Mouse (Mus musculus) right cerebral cortex, postnatal 14 days (tissue): ENCODE results near the gene Cpm.

Source experiments
- DNase-seq: peaks from one replicate; pipeline ENCODE4 v3.0.0; 2022

Cpm gene

DNA sequence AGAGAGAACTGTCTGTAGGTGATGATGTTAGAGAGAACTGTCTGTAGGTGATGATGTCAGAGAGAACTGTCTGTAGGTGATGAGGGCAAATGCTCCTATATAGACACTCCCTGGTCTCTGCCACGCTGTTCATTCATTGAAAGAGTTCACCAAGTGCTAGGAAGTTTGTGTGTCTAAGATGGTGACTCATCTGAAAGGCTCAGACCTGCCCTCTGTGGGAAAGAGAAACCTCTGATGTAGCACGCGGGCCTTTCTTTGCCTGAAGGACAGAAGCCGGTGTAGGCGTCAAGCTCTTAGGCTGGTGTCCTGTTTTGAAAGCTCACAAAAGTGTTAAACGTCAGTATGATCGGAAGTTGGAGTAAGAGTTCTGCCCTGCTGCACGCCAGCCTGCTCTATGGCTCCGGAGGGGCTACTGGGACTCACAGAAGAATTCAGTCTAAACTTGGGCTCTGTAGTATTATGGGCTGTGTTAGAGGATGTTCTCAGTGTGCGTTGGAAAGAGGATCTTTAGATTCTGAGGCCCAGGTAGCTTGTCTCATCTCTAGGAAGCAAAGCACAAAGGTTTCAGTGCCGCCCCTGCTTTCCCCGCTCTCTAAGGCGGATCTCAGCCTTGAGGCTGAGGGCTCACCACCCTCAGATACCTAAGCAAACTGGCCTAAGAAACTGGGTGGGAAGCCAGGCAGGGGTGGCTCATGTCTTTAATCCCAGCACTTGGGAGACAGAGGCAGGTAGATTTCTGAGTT lies 48.4 kb downstream of the Cpm start:
- no peak for DNase-seq

DNA sequence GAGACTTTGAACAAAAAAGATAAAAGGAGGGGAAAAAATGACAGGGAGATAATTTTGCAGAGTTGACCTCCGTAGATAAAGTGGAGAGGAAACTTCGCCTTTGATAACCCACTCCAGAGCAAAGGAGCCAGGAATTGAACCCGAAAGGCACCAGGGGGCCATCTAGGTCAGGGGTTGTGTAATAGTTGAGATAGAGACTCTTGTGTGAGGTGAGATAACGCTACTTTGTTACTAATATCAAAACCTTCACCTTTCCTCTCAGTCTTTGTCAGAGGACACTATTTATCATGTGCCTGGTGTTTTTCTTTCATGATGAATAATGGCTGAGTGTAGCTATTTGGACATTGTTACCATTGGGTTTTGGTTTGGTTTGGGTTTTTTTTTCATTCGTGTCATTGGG lies 49.1 kb downstream of the Cpm start:
- DNase-seq = no peak

DNA sequence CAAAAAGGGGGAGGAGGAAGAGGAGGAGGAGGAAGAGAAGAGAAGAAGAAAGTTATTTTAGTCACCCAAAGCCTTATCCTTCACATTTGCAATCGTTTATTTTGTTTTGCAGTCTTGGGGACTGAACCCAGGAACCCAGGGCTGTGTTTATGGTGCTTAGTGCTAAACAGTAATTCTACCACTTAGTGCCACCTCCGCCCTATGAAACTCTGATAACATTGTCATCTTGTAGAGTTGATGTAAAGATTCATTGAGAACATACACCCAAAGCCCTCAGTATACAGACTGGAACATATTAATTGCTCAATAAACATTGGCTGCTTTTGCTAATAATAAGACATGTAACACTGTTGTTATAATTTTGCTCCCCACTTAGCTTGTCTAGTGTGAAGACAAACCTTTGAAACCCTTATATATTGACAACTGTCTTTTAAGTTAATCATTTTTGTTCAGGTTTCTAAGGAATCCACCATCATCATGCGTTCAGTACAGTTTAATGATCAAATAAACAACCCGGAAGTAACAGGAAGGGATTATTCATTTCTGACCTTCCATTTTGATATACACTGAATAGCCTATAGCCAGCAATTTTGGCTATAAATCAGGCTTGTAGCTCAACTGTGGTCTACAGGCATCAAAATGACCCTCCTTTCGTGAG lies 49.9 kb downstream of the Cpm start:
- DNase-seq = no peak

DNA sequence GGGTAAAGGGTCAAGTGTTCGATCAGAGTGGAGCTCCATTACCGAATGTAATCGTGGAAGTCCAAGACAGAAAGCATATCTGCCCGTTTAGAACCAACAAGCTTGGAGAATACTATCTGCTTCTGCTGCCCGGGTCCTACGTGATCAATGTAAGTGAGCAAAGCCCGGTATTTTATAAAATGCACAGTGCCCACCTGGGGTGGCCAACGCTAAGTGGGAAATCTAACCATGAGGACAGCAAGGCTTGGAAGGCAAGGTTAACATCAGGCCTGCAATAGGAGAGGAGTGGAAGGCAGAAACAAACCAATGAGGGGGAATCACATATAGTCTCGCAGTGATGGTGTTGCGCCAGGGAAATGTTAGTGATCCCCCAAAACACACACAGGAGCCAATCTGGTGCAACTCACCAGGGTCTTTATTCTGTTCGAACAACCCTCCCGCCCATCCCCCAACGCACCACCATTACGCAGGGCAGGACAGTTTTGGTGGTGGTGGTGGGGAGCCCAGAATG lies 50.7 kb downstream of the Cpm start:
- no peak for DNase-seq

DNA sequence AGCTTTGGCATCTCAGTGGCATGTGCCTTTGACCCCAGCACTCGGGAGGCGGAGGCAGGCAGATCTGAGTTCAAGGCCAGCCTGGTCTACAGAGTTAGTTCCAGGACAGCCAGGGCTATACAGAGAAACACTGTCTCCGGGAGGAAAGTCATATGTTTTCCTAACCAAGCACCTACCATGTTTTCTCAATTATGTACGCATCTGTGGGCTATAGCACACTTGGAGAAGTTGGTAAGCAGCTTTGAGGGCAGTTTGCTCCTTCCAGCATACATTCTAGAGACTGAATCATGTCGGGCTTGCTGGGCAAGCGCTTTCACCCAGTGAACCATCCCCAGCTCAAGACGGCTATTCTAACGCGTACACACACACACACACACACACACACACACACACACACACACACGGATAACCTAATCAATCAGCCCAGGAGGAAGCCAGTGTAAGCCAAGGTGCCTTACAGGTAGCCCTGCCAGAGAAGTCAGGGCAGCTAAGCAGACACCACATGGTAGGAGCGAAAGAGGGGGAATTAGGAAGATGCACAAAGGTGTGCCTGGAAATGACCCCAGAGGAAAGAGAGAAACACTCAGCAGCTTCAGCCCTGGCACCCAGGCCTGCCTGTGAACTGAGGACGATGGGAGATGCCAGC lies 51.7 kb downstream of the Cpm start:
- DNase-seq = no peak

DNA sequence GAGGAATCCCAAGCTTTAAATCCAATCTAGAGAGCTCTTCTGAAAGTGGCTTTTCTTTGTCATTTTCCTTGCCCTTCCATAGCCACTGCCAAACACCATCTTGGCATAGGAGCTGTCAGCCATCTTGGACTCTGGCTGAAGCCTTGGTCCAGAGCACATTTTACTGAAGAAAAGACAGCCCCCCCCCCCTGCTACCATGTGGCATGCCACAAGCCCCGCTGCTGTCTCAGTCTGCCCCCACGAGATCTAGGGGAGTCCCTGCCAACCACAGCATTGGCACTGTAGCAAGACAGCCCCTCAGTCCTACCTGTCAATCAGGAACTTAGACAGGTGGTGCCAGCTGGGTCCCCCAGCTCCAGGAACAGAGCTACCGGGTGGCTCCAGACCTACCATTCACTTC lies 52.2 kb downstream of the Cpm start:
- DNase-seq = no peak

DNA sequence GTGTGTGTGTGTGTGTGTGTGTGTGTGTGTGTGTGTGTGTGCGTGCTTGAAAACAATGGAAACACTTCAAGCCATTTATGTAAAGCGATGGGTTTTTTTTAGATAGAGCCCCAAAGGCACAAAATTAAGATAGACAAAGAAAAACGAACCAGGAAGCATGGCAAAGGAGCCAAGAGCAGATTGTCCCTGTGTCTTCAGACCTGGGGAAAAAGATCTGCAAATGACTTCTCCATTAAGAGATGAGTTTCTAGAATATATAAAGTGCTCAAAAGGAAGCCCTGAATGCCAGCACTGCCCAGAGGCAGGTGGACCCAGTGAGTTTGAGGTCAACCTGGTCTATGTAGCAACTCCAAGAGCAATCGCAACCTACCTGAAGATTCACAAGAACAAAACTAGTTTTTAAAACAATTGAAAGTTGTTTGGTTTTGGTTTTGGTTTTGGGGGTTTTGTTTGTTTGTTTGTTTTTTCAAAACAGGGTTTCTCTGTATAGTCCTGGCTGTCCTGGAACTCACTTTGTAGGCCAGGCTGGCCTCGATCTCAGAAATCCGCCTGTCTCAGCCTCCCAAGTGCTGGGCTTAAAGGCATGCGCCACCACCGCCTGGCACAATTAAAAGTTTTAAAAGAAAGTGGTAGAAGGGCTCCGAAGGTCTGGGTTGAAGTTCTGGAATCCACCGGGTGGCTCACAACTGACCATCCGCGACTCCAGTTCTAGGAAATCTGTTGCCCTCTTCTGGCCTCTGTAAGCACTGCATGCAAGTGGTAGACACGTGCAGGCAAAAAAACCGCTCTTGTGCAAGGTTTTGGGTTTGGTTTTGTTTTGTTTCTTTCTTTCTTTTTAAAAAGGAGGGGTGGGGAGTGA lies 52.9 kb downstream of the Cpm start:
- DNase-seq = peak; percentile 50

DNA sequence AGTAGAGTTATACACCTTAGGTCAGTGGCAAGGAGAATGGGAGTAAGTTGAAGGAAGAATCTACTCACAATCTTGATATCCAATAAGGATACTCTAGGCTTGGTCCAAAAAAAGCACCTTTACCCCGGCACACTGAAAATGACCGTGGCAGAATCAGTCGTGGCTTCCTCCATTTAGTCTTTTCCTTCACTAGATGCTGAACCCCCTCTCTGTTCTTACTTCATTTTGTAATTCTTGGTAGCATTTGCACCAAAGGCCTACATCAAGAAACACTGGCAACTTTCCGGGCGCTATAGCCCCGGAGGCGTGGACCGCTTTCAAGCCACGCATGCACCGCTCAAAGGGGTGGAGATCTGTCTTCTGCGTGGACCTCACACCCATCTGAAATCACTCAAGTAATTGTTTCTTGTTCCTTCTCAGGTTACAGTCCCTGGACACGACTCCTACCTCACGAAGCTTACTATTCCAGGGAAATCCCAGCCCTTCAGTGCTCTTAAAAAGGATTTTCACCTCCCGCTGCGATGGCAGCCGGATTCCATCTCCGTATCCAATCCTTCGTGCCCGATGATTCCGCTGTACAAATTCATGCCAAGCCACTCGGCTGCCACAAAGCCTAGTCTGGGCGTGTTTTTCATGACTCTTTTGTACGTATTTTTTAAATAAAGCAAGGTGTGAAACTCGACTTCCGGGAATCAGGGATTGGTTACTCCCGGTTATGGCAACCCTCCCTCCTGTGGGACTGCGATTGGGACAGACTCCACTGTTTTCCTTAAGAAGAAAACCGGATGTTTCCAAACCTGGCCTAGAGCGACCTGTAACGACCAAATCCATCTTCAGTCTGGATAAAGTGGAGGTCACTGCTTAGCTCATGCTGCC lies 53.8 kb downstream of the Cpm start:
- DNase-seq = no peak

DNA sequence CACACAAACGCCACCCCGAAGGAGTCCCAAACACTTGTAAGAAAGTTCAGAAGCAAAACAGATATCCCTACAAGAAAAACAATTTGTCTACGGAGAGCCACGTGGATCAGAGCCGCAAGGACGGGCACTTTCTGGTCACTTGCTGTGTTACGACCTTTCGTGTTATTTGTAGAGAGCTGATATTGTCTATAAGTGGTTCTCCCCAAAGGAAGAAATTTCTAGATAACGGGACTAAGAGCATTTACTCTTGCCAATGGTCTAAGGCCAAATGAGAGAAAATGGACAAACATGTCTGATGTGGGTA lies 54.4 kb downstream of the Cpm start:
- DNase-seq = no peak

DNA sequence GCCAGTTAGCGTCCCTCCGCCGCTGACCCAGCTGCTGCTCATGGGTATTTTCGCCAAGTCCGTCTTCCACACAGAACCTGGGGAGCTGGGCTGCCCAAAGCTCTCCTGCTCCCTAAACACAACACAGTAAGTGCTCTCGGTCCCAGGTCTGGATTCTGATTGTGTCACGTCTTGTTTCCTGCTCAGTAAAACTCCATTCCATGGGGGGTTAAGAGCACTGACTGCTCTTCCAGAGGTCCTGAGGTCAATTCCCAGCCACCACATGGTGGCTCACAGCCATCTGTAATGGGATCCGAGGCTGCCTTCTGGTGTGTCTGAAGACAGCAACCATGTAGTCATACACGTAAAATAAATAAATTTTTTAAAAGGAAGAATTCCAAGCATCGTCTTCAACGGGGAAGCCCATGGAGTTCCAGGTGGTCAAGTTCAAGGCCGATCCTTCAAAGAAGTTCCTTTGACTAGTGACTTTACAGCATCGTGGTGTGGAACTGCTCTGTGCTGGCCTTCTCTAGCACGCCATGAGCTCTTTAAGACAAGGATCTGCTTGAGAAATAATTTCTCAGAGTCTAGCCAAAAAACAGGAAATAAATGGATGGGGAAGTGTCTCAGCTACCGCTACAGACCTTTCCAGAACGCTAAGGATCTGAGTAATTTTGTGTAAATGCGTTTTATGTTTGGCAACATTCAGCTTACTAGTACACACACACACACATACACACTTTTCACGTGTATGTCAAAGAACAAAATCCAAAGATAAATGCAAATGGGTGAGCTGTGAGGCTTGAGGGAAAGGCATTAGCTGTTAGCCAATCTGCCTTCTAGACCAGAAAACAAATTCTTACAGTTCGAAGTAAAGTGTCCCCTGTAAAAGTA lies 55.2 kb downstream of the Cpm start:
- no peak for DNase-seq

DNA sequence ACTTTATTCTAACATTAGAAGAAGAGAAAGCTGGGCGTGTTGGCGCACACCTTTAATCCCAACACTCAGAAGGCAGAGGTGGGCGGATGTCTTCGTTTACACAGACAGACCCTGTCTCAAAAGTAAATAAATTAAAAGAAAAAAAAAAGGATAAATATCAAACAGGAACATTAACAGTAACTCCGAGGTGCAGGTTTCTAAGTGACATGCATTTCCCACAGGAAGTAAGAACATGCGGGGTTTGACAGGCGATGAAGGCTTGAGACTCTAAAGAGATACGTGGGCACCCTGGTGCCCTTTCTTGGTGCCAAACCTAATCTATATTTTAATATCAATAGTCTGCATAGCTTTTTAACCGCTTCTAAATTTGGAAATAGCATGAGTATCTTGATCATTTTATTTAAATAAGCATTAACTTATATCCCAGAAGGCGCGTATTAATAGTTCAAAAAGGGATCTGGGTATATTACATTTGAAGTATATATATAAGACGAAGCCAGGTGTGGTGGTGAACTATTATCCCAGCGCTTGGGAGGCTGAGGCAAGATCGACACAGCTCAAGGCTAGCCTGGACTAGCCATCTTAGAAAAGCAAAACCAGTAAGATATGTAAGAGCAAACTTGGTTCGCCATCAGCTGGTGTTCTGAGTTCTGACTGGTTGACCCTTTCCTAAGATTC lies 56.0 kb downstream of the Cpm start:
- no peak for DNase-seq

DNA sequence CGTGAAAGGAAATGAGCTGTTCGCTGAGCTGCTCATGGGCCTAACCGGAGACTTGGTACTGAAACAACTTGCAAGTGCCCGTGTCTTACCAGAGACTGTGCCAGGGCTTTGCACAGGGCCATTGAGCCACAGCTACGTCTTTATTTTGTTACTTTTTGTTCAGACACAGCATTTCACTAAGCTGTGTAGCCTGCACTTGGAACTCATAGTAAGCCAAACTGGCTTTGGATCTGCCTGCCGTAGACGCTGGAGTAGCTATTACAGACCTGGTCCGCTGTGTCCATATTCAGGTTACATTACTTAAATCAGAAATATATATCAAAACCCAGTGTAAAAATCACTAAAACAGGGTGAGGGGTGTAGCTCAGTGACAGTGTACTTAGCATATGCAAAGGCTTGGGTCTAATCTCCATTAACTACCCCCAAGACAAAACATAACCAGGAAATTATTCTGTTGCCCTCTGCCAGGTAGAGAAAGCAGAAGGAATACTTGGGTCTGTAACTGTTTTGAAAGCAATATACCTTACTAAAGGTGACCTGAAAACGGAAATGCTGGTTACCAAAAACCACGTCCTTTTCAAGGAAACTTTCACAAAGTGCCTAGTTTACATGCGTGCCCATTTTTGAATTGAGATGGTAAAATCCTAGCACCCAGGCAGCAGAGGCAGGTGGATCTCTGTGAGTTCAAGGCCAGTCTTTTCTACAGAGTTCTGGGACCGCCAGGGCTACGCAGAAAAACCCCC lies 56.7 kb downstream of the Cpm start:
- no peak for DNase-seq

DNA sequence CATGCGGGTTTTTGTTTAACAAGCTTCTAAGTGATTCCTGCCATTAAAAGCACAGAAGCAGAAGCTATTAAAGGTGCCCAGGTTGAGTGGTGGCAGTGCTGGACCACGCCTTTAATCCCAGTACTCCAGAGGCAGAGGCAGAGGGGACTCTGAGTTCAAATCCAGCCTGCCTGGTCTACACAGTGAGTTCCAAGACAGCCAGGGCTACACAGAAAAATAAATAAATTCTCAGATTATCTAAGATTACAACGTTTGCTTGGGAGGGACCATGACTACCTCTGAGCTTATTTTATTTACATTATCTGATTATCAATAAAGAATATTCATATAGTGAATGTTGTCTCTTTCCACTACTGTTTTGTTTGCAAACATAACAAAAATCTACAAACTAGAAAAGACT lies 57.7 kb downstream of the Cpm start:
- no peak for DNase-seq

DNA sequence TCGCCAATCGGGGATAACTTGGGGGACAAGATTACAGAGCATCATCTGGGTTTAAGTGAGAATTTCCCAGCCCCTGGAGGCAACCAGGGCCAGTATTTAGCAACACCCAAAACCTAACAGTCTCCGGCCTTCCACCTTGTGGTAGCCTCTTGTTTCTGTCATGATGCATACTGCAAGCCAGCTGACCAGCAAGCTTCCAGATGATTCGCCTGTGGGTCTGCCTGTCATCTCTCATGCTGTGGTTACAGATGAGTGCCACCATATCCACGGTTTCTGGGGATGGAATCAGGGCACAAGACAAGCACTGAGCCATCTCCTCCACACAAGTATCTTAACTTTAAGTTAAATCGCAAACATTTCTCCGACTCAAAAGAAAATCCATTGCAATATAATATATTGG lies 58.3 kb downstream of the Cpm start:
- no peak for DNase-seq

DNA sequence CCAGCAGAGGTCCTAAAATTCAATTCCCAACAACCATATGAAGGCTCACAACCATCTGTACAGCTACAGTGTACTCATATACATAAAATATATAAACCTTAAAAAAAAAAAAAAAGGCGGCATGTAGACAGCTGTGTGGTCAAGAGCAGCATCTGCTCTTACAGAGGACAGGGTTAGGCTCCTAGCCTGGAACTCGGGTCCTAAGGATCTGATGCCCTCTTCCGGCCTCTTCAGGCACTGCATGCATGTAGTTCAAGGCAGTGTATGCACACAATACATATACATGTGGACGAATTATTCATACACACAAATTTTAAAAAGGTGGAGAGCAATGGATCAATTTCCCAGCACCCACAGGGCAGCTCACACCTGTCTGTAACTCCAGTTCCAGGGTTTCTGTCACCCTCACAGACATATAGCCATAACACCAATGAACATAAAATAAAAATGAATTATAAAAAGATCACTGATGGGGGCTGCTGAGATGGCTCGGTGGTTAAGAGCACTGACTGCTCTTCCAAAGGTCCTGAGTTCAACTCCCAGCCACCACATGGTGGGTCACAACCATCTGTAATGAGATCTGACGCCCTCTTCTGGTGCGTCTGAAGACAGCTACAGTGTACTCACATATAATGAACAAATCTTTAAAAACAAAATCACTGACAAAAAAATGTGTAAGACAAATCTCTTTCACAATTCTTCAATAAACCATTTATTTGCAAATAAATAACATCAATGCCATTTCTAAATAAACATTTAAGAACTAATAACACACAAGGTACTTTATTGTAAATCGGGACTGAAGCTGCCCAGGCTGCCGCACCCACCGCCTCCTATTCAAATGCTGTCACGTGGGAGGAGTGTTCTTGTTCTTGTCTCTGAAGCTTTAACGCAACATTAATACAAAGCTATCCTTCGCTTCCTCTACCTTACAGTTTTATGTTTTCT lies 59.2 kb downstream of the Cpm start:
- DNase-seq = peak; percentile 32

DNA sequence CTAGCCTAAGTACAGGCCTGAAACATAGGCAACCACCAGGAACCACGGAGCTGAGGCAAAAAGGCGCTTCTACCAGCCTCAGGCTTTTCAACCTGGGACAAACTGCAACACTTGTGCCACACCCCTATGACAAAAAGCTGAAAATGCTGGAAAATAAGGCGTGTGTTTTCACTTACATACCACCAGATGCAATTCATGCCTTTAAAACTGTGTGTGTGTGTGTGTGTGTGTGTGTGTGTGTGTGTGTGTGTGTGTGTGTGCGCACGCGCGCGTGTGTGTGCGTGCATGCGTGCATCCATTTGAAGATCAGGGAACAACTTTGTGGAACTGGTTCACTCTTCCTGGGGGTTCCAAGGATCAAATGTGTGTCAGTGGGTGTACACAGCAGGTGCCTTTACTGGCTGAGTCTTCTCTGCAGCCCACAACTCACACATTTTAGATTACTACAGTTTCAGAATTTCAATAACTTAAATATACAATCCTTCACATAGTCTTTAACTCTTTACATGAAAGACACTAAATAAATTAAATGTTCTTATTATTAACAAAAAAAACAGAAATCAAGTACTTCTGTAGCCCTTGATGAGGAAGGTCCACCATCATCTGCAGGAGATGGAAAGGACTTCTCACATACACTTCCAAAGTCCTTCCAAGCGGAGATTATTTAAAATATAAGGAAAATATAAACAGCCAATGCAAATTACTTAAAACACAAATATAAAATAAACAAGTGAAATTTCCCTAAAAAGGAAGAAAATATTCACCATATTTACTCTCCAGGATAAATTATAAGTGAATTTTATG lies 60.2 kb downstream of the Cpm start:
- no peak for DNase-seq

DNA sequence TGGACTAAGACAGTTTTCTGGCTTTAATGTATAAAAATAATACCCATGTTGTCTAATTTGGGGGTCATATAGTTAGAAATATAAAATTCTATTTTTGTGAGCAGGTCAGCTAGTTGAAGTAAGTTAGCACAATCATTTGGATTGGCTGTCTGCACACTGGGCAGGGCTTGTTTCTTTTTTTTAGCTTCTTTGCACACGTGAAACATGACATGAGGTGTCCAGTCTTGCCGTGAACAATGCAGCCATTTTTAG lies 60.7 kb downstream of the Cpm start:
- DNase-seq = no peak

DNA sequence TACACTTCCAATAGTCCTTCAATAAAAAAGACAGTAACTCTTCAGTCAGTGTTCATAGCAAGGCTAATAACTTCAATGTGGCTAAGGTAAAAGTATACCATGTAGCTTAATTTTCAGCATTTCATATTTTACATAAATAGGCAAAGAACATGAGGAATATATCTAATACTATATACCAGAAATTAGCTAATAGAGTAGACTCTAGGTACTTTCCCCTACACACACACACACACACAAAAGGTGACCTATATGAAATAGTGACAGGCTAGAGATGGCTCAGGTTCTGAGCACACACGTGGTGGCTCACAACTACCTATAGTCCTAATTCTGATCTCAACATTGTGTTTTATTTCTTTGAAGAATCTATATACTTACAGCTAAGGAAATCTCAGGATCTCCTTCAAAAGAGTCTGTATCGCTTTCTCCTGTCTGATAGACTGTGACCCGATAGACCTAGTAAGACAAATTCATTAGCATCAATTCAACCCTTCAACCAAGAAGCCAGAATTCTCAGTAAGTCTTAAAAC lies 61.5 kb downstream of the Cpm start:
- DNase-seq = no peak
